Mouse (Mus musculus) kidney, postnatal 36 days (tissue): Measurements from ENCODE around the gene Ccdc180.

Experiments
- DNase-seq, 2 experiments: peaks; one replicate each; pipeline ENCODE4 v3.0.0; 2021 to 2022; ENCODE audit warnings: mixed read lengths in 2 of 2

The Ccdc180 gene

GRCm38 (mm10) chr4:45972448-45972854, 82.3 kb downstream of the Ccdc180 start:
- peak; percentile 79 to 83 for DNase-seq

- DNase-seq: no peak
Observed at GRCm38 (mm10) chr4:45972951-45973350, 82.8 kb downstream of the Ccdc180 start.

GRCm38 (mm10) chr4:45976931-45977667, 87.0 kb downstream of the Ccdc180 start:
- peak; percentile 28 to 42 for DNase-seq

GRCm38 (mm10) chr4:45979916-45980315, 89.8 kb downstream of the Ccdc180 start:
- DNase-seq: peak; percentile 60 to 62

DNA sequence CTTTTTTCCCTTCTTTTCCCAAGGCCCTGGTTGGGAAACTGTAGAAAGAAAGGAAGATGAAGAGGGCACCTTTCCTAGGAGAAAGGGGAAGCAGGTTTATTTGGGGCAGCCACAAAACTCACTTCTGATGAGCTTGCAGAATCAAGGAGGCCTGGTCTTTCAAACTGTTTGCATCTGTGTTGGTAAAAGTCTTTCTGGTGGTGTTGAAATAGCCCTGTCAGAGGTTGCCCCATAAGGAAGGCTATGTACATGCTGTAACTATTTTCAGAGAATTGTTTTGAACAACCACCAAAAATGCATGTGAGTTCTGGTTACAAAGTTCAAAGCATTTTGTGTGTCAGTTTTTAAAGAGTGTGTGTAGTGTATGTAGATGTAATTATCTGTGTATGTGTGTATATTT, 91.0 kb downstream of the Ccdc180 start:
- DNase-seq: no peak

DNA sequence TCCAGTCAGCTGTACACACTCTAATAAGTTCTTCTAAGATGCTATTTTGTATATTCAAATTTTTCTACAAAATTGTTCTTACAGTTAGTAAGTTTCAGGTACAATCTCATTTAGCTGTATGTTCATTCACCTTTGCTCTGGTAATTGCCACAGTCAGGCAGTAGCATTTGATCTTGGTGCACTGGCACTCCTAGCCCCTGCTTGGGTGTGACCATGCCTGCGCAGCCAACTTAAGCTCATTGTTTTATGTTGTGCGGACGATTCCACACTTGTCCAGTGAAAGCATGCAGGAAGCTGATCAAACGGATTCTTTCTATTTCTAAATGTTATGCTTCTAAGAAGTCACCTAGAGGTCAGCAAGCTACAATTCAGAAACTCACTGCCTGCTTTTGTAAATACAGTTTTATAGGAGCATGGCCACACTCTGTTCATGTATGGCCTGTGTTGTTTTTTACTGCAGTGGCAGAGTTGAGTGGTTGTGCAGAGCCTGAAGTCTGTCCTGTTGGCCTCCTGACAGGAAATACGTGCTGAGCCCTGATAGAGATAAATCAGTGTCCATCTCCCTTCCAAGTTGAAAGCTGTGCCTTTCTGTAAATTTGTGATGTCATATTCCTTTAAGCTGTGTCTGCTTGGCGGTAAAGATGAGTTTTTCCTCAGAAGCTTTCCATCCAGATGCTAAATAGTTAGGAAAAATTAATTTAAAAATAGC, 100.5 kb downstream of the Ccdc180 start:
- DNase-seq: no peak

DNA sequence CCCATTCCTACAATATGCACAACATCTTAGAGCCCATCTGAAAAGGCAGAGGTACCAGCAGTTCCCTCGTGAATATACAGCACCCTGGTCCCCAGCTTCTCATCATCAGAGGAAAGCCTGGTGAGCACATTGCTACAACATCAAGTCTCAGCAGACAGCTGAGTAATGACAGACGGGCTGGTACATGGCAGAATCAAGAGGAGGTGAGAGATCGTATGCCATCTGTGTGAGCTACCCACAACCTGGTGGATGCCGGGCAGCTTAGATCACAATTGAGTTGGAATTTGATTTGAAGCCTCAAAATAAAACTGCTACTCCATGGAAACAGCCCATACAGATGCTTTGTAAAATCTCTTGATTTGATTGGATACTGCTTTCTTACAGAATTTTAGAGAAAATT, 108.4 kb downstream of the Ccdc180 start:
- no peak for DNase-seq
